Mouse (Mus musculus): Measurements from ENCODE around the gene Adnp.

DNA sequence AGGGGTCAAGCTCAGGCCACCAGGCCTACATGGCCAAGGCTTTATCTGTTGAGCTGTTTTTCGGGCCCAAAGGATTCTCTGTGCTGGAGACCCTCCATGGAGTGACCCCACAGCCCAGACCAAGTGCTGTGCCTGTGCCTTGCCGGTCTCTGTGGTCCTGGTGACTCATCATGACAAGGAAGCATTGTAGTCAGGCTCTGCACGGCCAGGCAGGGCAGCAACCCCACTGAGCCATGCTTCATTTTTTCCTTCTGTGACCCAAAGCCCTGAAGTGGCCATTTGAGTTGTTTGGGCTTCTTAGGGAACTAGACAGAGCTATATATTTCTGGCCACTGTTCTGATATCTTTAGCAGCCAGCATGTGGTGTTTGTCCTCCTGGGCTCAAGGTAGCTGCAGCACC lies 39.1 kb downstream of the Adnp start:
- no peak for TF ChIP-seq GATA1 (IDR thresholded peaks at IDR 0.05; ENCODE audit: borderline replicate concordance, low read length)
- no peak for TF ChIP-seq CTCF (IDR thresholded peaks at IDR 0.05; ENCODE audit: low read depth, low read length)
- TF ChIP-seq POLR2AphosphoS5 (IDR thresholded peaks at IDR 0.05; ENCODE audit: insufficient replicate concordance, low read depth, low read length) = no peak
